Mouse (Mus musculus) large intestine, adult 2 months (tissue): ENCODE measurements at regions not wholly inside any gene's neighbourhood (a gene's known extent, or its start where the extent isn't known, plus 50 kb on each side); places are given as distances from the start of the nearest gene placed in this dataset.
A peak's percentile ranks its signal among the peaks of the same experiment; 100 is the strongest.

Experiments used
- DNase-seq: peaks from one replicate; pipeline ENCODE4 v3.0.0-alpha.2; 2012; ENCODE audit warnings: low read depth, low spot score
- WGBS: fragments of 180-500 bp; shearing (Covaris S2); methylation state at CpG from one replicate; pipeline ENCODE4 v1.1.7; 2018; 5-methylcytosine and 5-hydroxymethylcytosine counted together

DNA sequence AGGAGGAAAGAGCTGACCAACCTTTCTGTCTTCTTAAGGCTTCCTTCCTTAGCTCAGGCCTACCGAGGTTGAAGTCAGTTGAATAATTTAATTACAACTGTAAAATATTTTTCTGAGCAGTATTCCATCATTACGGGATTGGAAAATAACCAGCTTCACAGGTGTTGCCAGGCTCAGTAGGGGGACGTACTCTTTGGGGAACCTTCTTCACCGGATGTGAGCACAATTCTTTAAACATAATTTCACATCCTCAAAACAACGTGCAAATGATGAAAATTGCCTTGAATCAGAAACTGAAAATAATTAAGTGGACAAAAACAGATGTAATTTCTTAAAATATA lies 515.9 kb downstream of the Tns3 start:
- WGBS, result 85% methylated on average over 5 of the region's 5 CpGs
- DNase-seq, result no peak

DNA sequence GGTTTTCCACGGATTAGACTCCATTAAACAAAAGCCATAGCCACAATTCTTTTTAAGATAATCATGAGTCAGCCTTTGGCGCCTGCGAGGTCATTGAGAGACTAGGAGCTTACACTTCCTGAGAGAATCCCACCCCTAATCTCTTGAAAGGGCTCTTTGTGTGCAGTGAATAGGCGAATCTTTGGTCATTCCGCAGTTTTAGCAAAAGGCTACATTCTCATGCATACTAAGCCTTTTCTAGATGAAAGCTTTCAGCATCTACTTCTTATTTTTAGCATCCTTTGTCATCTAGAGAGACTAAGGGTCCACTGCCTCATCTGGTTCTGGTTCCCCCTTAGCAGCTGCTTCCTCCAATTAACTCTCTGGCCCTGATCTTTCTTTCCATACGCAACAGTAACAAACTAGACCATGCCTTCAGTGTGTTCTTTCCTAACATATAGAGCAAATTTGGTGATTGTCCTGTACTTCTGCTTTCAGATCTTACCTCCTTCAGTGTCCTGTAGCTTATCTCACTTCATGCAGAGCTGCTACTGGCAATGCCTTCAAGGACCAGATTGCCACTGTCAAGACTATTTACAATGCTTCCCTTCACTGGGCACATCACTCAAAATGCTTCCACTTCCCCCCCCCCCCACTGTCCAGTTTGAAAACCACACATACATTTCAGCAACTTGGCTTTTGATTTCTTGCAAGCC lies 516.4 kb downstream of the Tns3 start:
- DNase-seq, result no peak
- WGBS, result 68% methylated on average over 6 of the region's 6 CpGs

DNA sequence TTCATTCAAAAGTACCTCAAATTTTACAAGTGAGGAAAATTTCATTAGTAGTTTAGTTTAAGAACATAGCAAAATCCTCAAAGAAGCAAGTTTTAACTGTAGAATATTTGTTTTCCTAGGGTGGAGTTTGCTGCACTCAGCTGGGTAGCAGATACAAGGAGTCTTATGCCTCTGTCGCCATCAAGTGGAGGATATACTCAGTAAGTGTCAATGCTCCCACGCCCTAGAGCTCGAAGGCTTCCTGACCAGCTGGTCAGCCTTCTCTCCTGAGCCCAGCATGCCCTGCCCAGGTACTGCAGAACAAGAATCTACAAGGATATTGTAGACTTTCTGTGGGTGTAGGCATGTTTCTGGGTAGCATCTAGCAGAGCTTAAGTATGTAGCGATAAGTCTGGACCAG lies 527.0 kb downstream of the Tns3 start:
- DNase-seq, result peak; percentile 36
- WGBS, result 27% methylated on average over 4 of the region's 4 CpGs

DNA sequence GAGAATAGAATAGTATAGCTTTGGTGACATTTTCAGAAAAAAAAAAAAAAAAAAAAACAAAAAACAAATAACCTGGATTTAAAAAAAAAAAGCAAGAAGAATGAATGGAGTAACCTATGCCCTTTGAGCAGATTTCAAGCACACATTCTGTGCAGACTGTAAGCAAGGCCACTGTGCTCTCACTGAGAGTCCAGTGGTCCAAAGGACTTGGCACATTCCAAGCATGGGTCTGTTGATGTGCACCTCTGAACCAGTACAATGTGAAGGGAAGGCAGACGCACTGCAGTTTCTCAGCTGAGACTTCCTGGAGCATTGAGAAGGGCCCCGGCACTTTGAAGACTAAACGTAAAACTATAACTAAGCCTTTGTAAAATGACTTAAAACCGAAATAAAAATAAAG lies 527.7 kb downstream of the Tns3 start:
- 76% methylated on average over 4 of the region's 4 CpGs for WGBS
- no peak for DNase-seq

DNA sequence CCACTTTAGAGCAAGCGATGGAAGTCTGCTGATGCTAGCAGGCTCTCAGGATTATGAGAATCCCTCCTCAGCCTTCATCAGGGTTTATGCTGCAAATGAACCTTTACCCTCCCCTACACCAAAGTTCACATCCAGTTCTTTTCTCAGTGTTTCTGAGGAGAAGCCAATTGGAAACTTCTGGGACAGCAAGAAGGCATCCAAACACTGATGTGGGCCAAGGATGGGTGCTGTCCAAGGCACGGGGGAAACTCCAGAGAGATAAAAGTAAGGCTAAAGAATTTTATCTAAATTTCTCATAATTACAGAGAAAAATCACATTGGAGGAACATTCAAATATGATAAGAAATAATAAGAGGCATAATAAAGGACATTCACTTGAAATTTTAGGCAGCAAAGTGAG lies 555.0 kb downstream of the Tns3 start:
- no peak for DNase-seq
- 71% methylated on average over 2 of the region's 2 CpGs for WGBS

DNA sequence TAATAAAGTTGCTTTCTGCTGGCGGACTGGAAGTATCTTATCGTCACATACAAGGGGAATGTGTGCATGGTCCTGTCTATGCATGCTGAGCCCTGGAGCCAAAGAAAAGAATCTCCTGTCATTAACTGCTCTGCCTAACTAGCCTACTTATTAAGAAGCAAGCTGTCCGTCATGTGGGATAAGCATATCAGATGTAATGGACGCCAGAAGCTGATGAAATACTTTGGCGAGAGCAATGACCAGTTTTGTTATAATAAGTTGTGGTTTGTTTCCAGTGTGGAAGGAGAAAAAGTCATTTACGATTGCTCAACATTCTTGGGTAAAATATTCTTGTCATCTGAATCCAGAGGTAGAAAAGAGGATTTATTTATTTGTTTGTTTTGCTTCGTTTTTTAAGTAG lies 563.2 kb downstream of the Tns3 start:
- DNase-seq, result no peak
- WGBS, result 79% methylated on average over 7 of the region's 7 CpGs

DNA sequence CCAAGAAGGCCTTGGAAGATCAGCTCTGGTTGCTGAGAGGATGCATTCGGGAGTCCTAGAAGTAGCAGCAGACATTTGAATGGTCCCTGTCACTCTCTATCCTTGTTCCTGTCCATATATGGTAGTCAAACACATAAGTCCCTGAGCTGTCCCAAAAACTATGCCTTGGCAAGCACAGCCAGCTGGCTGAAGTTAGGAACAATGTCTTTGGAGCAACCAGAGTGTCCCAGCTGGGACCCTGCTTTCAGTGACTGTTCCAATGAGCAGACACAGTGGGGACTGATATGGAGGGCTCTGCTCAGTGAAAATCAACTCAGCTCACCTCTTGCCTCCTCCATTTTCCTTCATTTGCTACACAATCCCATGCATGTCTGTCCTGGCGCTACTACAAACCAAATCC lies 580.0 kb downstream of the Tns3 start:
- no peak for DNase-seq
- 86% methylated on average over 2 of the region's 2 CpGs for WGBS

DNA sequence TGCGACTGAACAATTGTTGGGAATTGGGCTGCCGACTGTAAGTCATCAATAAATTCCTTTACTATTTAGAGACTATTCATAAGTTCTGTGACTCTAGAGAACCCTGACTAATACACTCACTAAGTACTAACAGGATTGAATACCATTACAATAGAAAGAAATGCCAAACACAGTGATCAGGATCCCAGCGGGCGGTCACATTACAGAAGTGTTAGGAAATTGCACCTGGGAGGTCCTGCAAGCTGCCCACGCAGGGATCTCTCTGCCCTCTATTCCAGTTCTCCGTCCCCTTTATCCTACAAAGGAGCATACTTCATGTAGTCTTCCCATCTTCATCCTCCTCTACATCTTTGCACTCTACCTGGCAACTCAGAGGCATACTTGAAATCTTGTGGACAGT lies 581.5 kb downstream of the Tns3 start:
- no peak for DNase-seq
- 90% methylated on average over 5 of the region's 6 CpGs for WGBS

DNA sequence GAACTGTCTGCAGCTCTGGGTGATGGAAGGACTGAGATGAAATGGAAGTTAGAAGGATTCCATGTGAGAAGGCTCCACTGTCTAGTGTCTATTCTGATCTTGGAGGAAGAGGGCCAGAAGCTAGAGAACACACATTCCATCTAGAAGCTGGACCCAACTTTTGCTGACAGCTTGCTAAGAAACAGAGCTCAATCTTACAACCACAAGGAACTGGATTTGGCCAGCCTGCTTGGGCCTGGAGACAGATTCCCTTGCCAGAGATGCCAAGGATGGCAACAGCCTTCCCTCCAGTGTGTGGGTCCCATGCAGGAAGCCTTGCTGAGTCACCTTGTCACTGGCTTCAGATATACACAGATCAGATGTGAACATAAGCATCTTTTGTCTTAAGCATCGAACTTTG lies 591.0 kb downstream of the Tns3 start:
- DNase-seq, result no peak
- 15% methylated on average over 1 of the region's 1 CpGs for WGBS

DNA sequence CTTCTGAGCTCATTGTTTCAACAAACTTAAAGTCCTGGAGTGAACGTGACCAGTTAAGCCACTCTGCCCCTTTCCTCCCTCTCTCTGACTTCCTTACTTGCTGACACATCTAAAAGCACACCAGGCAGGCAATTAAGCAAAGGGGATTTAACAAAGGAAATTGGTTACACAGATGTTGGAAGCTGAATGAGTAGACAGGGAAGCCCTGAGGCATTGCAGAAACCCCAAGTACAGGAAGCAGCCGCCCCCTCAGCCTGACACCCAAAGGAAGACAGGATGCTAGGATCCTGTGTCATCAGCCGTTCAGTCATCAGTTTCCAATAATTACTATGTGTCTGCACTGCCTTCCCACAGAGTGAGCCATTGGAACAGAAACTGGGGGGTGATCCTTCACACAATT lies 595.5 kb downstream of the Tns3 start:
- WGBS, result 66% methylated on average over 3 of the region's 3 CpGs
- no peak for DNase-seq

DNA sequence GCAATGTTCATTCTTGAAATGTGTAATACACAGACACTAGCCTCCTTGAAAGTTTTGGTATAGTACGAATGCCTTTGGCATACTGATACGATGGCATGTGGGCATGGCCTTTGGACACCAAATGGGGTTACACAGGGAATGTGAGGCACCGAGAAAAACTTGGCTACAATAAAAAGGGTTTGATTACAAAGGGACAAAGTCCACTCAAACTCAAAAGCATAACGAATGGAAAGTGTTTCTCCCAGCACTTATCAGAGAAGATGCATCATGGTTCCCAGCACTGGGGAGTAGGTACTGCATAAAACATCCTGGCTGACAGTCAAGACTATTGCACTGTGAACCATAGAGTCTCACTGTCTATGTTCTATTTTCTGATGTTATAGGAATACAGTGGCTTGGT lies 597.0 kb downstream of the Tns3 start:
- DNase-seq, result peak; percentile 13
- WGBS, result 30% methylated on average over 4 of the region's 4 CpGs

DNA sequence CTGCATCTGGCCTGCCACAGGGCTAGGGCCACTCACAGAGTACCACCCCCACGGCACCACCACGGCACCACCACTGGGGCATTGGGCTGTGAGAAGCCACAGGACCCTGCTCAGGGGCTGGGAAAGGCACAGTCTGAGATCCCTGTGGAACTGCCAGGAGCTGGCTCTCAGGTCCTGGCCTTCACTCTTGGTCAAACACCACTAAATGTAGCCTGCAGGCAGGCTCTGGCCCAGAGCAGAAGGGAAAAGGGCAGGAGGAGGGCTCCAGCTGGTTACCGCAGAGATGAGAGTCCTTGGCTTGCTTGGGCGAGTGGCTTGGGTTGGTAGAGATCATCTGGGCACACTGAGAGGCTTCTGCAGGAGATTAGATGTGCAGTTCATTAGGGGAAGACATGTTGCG lies 598.5 kb downstream of the Tns3 start:
- DNase-seq, result no peak
- 91% methylated on average over 5 of the region's 5 CpGs for WGBS

DNA sequence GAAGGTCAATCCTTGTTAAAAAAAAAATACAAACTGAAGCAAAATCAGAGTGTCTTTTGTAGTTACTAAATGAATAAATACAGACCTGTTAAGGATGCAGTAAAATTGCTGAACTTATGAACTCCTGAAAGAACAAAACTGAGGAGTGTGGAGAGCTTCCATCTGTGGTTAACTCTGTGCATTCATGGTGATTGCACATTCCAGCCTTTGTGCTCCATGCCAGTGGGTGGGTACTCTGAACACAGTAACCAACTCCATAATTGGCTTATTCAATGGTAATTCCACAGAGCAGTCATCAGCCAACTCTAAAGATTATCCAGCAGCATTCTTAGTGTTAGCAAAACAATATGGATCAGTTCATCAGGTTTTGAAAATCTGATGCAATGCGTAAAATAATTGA lies 599.2 kb downstream of the Tns3 start:
- 80% methylated on average over 1 of the region's 1 CpGs for WGBS
- no peak for DNase-seq

DNA sequence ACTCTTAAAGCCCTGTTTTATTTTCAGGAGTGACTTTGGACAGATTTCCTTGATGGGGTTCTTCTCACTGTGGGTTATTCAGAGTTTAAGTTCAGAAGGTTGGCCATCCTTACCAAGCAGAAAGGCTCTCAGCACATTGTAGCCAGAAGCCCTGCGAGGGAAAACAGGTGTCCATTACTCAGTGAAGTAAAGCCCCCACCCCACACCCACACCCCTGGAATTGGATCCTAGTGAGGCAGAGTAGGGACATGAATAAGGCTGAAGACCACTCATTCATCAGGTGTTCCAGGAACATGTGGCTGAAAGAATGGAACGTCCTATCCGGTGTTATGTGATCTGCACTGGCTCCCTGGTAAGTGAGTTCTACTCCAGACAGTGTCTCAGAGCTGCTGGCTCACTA lies 602.3 kb downstream of the Tns3 start:
- no peak for DNase-seq
- WGBS, result 85% methylated on average over 3 of the region's 3 CpGs

DNA sequence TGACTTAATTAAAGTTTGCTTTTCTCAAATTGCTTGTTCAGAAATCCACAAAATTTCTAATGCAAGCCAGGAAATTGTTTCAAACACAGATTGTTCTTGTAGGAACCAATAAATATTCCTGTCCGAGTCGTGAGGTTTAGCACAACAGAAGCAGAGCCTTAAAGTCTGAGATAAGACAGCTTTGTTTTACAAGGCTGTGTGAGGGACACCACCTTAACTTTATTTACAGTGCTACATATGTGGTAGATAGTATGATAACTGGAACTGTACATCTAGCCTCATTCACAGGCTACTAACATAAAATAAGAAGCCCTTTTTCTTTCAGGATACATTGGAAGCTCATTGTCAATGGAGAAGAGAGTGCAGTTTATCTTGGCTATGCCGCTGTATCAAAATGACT lies 602.8 kb downstream of the Tns3 start:
- DNase-seq, result no peak
- WGBS, result 51% methylated on average over 3 of the region's 3 CpGs

DNA sequence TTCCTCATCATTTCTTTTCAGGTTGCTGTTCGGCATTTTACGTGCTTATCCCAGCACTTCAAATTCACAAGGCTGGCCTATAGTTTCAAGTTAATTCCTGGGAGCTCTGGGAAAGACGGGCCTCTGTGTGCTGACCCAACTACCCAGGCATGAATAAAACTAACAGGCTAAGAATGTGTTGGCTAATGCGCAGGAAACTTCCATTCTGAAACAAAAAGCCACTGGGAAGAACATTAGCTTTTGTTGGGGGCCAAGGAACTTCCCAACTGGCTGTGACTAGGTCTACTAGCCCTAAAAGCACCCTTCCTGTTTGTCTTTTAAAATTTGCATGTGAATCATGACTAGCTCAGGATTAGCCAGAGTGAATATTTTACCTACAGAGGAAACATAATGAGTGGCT lies 612.8 kb downstream of the Tns3 start:
- DNase-seq, result no peak
- 56% methylated on average over 4 of the region's 4 CpGs for WGBS

DNA sequence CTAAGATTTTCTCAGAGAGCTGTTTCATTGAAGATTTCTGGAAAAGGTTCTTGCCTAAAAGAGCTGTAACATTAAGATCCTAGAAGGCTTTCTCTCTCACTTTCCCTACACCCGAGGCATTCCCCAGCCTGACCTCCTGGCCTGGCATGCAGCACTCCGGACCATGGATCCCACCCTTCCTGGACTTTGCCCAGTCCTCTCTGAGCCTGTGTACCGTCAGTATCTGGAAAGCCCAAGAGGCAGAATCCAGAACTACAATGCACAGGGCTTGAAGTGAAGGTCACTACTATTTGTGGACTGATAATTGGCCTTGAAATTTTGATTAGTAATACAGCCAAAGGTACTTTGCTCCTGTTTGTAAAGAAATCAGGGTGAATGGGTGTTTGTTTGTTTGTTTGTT lies 619.2 kb downstream of the Tns3 start:
- WGBS, result 21% methylated on average over 3 of the region's 3 CpGs
- peak; percentile 16 for DNase-seq

DNA sequence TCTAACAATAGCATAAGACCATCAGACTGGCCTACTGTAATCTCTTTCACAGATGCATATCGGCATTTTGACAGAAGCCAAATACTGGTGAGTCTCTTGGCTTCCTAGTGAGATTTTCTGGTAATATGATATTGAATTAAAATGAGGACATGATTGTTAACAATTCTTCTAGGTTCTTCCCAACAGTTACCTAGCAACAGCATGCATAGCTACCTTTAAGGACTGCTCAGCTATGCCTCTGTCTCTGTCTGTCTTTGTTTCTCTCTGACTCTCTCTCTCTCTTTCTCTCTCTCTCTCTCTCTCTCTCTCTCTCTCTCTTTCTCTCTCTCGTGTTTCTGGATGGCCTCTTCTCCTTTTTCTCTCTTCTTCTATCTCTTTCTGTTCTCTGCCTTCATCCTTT lies 634.2 kb downstream of the Tns3 start:
- no peak for DNase-seq
- 64% methylated on average over 2 of the region's 2 CpGs for WGBS

DNA sequence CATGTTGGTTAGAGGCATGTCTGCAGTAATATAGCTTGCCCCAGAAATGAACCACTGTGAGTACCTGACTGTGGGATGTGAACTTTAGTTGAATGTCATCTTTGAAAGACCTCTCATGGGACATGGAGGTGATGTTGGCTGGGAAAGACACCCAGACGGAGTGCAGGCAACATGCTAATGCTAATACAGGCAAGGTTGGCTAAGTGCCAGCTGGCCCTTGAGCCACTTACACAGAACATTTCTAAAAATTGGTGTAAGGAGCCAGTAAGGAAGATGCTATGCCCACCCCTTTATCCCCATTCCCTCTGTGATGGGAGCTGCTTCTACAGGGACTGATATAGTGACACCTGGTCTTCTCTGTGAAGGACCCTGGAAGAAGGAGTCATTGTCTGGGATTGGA lies 656.5 kb downstream of the Tns3 start:
- 79% methylated on average over 1 of the region's 1 CpGs for WGBS
- no peak for DNase-seq

DNA sequence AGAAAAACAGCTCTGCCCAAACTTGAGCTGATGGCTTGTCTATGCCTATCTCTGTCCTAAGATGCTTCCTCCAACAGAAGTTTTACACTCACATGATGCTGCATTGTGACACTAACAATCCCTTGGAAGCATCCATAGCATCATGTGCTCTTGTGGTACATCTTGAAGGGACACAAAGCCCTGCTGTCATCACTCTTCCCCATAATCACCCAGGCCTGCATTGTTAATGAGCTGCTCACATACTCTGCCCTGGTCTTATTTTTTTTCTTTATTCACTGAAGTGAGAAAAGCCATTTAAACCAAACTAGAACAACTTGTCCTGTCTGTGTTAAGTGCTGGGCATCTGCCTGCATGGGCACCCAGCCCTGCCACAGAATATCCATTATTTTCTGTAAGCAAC lies 683.3 kb downstream of the Tns3 start:
- DNase-seq, result no peak

DNA sequence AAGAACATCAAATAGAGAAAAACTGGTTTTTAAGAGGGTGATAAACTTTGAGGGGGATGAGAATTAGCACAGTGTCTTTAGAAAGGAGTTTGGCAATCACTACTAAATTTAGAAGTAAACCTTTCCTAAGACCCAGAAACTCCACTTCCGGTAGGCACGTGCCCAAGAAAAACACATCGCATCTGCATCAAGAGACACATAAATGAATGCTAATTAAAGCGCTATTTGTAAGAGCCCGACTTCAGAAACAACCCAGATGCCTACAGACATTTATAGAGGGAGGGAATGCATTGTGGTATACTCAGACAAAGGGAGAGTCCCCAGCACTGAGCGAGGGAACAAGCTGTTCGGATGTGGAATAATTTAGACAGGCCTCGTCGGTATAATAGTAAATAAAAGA lies 688.5 kb downstream of the Tns3 start:
- 64% methylated on average over 9 of the region's 9 CpGs for WGBS
- DNase-seq, result no peak

DNA sequence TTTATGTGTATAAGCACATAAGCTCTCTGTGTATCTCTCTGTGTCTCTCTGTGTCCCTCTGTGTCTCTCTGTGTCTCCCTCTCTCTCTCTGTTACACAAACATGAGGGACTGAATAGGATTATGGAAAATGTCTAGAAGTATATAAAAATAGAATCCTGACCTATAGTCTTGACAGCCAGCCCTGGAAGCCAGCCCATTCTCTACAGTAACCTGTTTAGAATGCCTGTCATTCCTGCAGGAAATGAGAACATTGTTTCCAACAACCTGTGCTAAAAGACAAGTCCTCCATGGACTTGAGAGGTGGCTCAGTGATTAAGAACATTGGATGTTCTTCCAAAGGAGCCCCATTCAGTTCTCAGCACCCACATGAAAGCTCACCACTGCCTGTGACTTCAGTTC lies 714.4 kb downstream of the Tns3 start:
- no peak for DNase-seq
